Mouse (Mus musculus) megakaryocyte progenitor cell, adult 5-6 weeks (primary cell): Measurements from ENCODE around the gene Anapc2. TPM values are rescaled to one million over a fixed set of nuclear protein-coding genes. Genes with fewer than 3 reads are reported as not detected.

Source experiments
- ATAC-seq: replicated peaks from 2 replicates; pipeline ENCODE4 v1.8.0; 2016; ENCODE audit warnings: mild to moderate bottlenecking, moderate TSS enrichment, inconsistent platforms; ENCODE audit not compliant: poor library complexity
- total RNA-seq, 2 experiments: library from RNA; stranded (forward) in 1 of 2; stranded (reverse) in 1 of 2; fragments of 157-497, 149-512 nt in 1 of 2; fragments of 200-1000 nt in 1 of 2; gene quantifications; 2 replicates each; pipeline versions ENCODE4 v1.2.3 to v1.2.4; 2015 to 2017

Gene Anapc2
- 28.3 and 34.4 TPM in 2 replicates for total RNA-seq (2015)
- 36.5 and 42.4 TPM in 2 replicates for total RNA-seq (2017)

- peak; percentile 97 for ATAC-seq
Observed at GRCm38 (mm10) chr2:25271827-25272511, at the start of gene Anapc2, which contains the start of gene Ssna1. TSS of gene Anapc2 (plus strand) at chr2:25272478. TSS of gene Ssna1 (minus strand) at chr2:25272438.

GRCm38 (mm10) chr2:25223681-25224491 lies 48.4 kb upstream of the Anapc2 start:
- peak; percentile 51 for ATAC-seq

GRCm38 (mm10) chr2:25224492-25224765 lies 47.8 kb upstream of the Anapc2 start, which contains the start of gene Tubb4b:
TSS of gene Tubb4b (minus strand) at chr2:25224702.
- no peak for ATAC-seq

- ATAC-seq: peak; percentile 65
Observed at GRCm38 (mm10) chr2:25224766-25225752, 47.2 kb upstream of the Anapc2 start.

- ATAC-seq: no peak
Observed at GRCm38 (mm10) chr2:25225811-25226379, 46.4 kb upstream of the Anapc2 start.

- no peak for ATAC-seq
Observed at GRCm38 (mm10) chr2:25226864-25227263, 45.4 kb upstream of the Anapc2 start.

- ATAC-seq: no peak
Observed at GRCm38 (mm10) chr2:25227406-25227805, 44.9 kb upstream of the Anapc2 start.

- ATAC-seq: peak; percentile 50
Observed at GRCm38 (mm10) chr2:25228431-25228889, 43.8 kb upstream of the Anapc2 start.

- no peak for ATAC-seq
Observed at GRCm38 (mm10) chr2:25228995-25229530, 43.2 kb upstream of the Anapc2 start.

GRCm38 (mm10) chr2:25229582-25229981 lies 42.7 kb upstream of the Anapc2 start:
- no peak for ATAC-seq

GRCm38 (mm10) chr2:25230581-25230980 lies 41.7 kb upstream of the Anapc2 start:
- no peak for ATAC-seq

- no peak for ATAC-seq
Observed at GRCm38 (mm10) chr2:25231038-25231437, 41.2 kb upstream of the Anapc2 start.

- peak; percentile 53 for ATAC-seq
Observed at GRCm38 (mm10) chr2:25233421-25233820, 38.9 kb upstream of the Anapc2 start.

GRCm38 (mm10) chr2:25234050-25234449 lies 38.2 kb upstream of the Anapc2 start, which contains the start of gene Slc34a3:
TSS of gene Slc34a3 (minus strand) at chr2:25234364.
- no peak for ATAC-seq

GRCm38 (mm10) chr2:25234551-25235220 lies 37.6 kb upstream of the Anapc2 start:
- ATAC-seq: no peak

GRCm38 (mm10) chr2:25236614-25237013 lies 35.7 kb upstream of the Anapc2 start, which contains the start of gene Rnf224:
TSS of gene Rnf224 (minus strand) at chr2:25236787.
- no peak for ATAC-seq

- ATAC-seq: no peak
Observed at GRCm38 (mm10) chr2:25237522-25237921, 34.8 kb upstream of the Anapc2 start.

GRCm38 (mm10) chr2:25238106-25238505 lies 34.2 kb upstream of the Anapc2 start:
- ATAC-seq: no peak

- ATAC-seq: no peak
Observed at GRCm38 (mm10) chr2:25239766-25240165, 32.5 kb upstream of the Anapc2 start.
